Mouse (Mus musculus): ENCODE results near the gene Zfp827. TPM values are rescaled to one million over a fixed set of nuclear protein-coding genes. Genes with fewer than 3 reads are reported as not detected.

Gene Zfp827
- polyA plus RNA-seq, 1 experiment from 2014 or later = 1.0 TPM

DNA sequence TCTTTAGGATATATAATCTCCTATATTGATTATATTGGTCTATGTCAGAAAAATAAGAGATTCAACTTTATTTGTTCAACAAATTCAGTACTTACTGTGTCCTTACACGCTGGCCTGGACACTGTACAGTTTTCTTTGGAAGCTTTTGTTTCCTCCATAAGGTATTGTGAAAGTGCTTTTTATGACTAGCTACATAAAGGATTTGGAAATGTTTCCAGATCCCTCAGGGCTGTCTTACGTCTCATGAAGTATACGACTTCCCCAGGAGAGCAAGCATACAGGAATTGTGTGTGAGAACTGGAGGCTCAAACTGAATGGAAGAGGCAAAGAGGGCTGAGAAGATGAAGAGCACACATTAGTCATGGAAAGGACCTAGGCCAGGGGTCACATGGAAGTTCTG is 45.1 kb downstream of the Zfp827 start:
- no peak for ATAC-seq
- Histone ChIP-seq H3K9me3 (replicated peaks) (no peaks in the 10 kb centered on the region), H3K36me3 (peaks cover 5% of the 10 kb centered on the region), H3K4me3 (no peak overlapping the region), H3K9ac (no peak overlapping the region), H3K4me1 (no peaks in the 10 kb centered on the region), H3K27ac (no peak overlapping the region), H3K27me3 (replicated peaks) (no peaks in the 10 kb centered on the region), H3K4me2 (no peak overlapping the region)
- WGBS (ENCODE audit: insufficient replicate concordance) = 72% methylated on average over 3 of the region's 3 CpGs

DNA sequence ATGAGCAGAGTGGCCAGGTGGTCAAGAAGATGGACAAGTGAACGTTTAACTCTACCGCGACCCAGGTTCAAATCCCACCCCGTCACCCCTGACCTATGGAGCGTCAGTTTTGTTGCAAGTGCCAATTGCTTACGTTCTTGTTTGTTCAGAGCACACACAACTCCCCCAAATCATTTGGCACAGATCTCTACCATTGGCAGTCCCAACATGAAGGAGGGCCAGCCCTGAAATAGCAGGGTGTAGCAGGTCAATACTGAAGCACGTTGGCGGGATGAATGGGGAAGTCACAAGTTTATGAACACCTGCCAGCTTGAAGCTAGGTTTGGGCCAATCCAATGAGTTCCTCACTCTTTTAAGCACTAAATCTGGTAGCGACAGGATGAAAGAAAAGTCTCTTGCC is 46.7 kb downstream of the Zfp827 start:
- no peak for ATAC-seq
- H3K4me3 ChIP-seq = no peak overlapping the region
- no peaks in the 10 kb centered on the region for H3K4me1 ChIP-seq
- no peak overlapping the region for H3K9ac ChIP-seq
- no peak overlapping the region for H3K4me2 ChIP-seq
- H3K9me3 ChIP-seq (replicated peaks) = no peaks in the 10 kb centered on the region
- no peaks in the 10 kb centered on the region for H3K27me3 ChIP-seq (replicated peaks)
- no peak overlapping the region for H3K27ac ChIP-seq
- H3K36me3 ChIP-seq = peaks cover 5% of the 10 kb centered on the region
- WGBS (ENCODE audit: insufficient replicate concordance) = 75% methylated on average over 9 of the region's 9 CpGs

DNA sequence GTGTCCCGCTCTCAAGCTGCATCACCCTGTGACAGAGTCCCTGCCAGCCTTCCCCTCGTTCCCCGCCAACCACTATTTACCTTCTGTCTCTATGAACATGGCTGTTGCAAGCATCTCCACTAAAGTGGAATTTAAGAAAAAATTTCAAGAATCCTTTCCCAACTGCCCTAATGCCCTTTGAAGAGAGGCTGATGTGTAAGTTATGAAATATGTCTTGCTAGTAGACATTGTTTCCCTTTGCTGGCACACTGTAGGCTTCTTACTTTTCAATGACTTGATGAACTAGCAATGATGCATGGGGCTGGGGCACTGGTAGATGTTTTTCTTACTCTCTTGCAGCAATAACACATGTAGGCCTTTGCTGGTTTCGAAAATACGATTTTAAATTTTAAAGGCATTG is 49.0 kb downstream of the Zfp827 start:
- no peaks in the 10 kb centered on the region for H3K9me3 ChIP-seq (replicated peaks)
- H3K27ac ChIP-seq = no peak overlapping the region
- no peak for ATAC-seq
- H3K4me2 ChIP-seq = no peak overlapping the region
- H3K36me3 ChIP-seq = peaks cover 5% of the 10 kb centered on the region
- no peaks in the 10 kb centered on the region for H3K27me3 ChIP-seq (replicated peaks)
- 73% methylated on average over 5 of the region's 5 CpGs for WGBS (ENCODE audit: insufficient replicate concordance)
- no peak overlapping the region for H3K4me3 ChIP-seq
- no peak overlapping the region for H3K9ac ChIP-seq
- no peaks in the 10 kb centered on the region for H3K4me1 ChIP-seq

GRCm38 (mm10) chr8:79078556-79079195 is 50.4 kb downstream of the Zfp827 start:
- Histone ChIP-seq H3K27me3 (replicated peaks) (no peaks in the 10 kb centered on the region), H3K4me3 (no peak overlapping the region), H3K9ac (no peak overlapping the region), H3K36me3 (peaks cover 8% of the 10 kb centered on the region), H3K4me2 (no peak overlapping the region), H3K27ac (no peak overlapping the region), H3K4me1 (no peaks in the 10 kb centered on the region), H3K9me3 (replicated peaks) (no peaks in the 10 kb centered on the region)
- 57% methylated on average over 11 of the region's 11 CpGs for WGBS (ENCODE audit: insufficient replicate concordance)
- ATAC-seq = no peak

DNA sequence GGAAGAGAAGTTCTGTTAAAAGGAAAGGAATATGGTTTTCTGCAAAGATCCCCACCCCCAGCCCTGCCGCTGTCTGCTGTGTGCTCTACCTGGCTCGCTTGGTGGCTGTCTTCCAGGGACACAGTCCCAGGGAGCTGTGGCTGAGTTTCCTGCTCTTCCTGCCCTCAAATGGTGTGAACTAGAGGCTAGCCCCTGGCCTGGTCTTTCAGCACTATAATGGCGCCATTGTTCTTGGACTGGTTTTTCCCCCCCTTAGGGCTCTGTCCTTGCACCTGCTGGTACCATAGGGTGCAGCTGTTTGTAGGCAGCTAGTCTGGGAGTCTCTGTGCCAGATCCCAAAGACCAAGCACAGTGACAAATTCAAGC is 50.9 kb downstream of the Zfp827 start:
- peaks cover 8% of the 10 kb centered on the region for H3K36me3 ChIP-seq
- no peak overlapping the region for H3K27ac ChIP-seq
- 73% methylated on average over 3 of the region's 3 CpGs for WGBS (ENCODE audit: insufficient replicate concordance)

DNA sequence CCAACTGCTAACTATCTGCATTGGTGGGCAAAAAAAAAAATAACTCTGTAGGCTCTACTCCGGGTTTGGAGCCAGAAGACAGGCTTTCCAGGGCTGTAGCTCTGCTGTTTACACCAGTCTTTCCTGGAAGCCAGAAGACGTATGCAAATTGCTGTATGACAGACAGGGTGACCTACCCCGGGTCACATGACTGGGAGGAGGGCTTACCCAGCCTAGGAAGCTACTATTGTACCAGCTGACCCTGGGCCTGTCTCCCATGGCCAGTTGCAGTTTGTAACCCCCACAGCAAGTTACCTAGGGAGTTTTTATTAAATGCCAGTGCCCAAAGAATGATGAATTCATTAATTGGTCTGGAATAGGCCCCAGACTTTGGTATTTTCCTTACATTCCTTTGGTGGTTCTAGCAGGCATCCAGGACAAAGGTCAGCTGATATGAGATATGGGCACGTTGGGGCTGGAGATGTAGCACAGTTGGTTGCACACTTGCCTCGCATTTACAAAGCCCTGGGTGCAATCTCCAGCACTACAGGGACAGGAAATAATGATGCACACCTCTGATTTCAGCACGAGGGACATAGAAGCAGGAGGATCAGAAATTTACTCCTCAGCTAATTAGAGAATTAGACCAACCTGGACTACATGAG is 52.0 kb downstream of the Zfp827 start:
- no peak overlapping the region for H3K27ac ChIP-seq
- 0 out of 2 replicates have a peak, but pooled peaks have one; percentile 32 for ATAC-seq

More for the DNA sequence above, 50.9 kb downstream of the Zfp827 start:
- Histone ChIP-seq H3K4me2 (no peak overlapping the region), H3K4me3 (no peak overlapping the region), H3K9ac (no peak overlapping the region), H3K4me1 (no peaks in the 10 kb centered on the region), H3K9me3 (replicated peaks) (no peaks in the 10 kb centered on the region), H3K27me3 (replicated peaks) (no peaks in the 10 kb centered on the region)
- ATAC-seq = no peak

DNA sequence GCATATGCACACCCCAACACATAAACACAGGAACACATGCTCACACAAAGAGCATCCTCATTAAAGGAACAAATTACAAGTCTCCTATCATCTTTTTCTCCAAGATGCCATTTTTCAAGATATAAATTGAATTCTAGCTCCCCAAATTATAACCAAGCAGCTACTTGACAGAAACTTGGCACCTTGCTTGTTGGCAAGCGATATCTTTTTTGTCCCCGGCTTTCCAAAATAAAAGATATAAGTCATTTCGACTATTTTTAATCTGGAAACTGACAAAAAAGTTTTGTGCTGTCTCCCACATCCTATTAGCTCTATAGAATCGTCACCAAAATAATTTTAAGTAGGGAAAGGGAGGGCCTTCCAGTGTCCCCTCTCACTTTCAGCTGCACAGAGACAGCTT is 53.1 kb downstream of the Zfp827 start:
- Histone ChIP-seq H3K27ac (no peak overlapping the region), H3K36me3 (peaks cover 4% of the 10 kb centered on the region; the same call in 1 of the 2 replicates), H3K9me3 (replicated peaks) (no peaks in the 10 kb centered on the region), H3K9ac (no peak overlapping the region), H3K27me3 (replicated peaks) (no peaks in the 10 kb centered on the region), H3K4me1 (no peaks in the 10 kb centered on the region), H3K4me2 (no peak overlapping the region), H3K4me3 (no peak overlapping the region)
- 61% methylated on average over 4 of the region's 4 CpGs for WGBS (ENCODE audit: insufficient replicate concordance)
- no peak for ATAC-seq

More for the DNA sequence above, 52.0 kb downstream of the Zfp827 start:
- Histone ChIP-seq H3K9me3 (replicated peaks) (no peaks in the 10 kb centered on the region), H3K4me3 (no peak overlapping the region), H3K4me1 (no peaks in the 10 kb centered on the region), H3K4me2 (no peak overlapping the region), H3K9ac (no peak overlapping the region), H3K36me3 (peaks cover 8% of the 10 kb centered on the region), H3K27me3 (replicated peaks) (no peaks in the 10 kb centered on the region)
- WGBS (ENCODE audit: insufficient replicate concordance) = 39% methylated on average over 6 of the region's 6 CpGs

DNA sequence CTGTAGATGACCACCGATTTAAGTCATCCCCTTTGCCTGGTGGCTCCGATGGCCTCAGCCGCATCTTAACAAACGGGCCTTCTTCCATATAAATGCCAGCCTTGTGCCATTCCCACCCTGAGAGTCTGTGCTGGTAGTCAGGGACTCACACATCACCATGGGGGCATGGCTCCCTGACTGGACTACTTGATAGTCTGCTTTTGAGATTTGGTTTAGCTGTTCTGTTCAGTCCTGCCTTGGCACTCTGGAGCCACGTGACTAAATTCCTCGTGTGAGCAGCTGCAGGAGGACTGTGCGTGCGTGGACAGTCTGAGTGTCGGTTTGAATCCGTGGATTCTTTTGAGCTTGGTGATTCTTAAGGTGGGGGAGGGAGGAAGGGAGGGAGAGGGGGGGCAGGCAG is 53.7 kb downstream of the Zfp827 start:
- H3K4me2 ChIP-seq = no peak overlapping the region
- ATAC-seq = no peak
- WGBS (ENCODE audit: insufficient replicate concordance) = 76% methylated on average over 10 of the region's 10 CpGs

DNA sequence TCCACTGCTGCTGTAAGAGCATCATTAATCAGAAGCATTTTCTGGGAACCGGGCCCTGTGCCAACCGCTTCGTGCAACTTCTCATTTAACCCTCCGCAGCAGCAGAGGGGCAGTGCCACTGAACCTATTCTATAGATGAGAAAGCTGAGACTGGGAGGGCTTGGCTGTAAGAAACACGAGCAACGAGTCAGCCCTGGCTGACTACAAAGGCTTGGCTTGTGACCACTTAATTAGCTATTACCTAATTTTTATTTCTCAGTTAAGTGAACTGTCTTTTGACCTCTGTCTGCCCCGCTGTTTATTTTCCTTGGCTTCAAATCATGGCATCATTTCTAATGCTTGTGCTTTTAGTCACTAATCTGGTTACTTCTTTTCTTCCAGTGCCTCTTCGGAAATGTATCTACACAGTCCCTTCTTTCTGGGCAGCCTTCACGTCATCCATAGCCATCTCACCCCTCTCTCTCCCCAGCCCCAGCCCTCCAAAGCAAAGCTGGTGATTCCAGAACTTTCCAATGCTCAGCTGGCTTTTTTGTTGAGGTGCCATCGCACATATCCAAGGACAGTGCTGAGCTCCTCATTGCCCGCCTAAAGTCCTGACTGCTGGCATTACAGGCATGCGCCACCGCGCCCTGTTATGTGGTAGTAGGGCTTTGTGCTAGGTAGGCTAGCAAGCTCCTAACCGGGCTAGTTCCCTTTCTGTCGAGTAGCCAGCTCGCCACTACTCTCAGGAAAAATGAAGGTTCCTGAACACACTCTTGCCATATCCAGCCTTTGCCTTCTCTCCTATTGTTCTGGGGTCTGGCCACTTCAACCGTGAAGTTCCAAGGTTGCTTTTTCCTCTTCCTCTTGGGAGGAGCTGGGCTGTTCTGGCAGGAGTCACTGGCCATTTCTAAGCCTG is 55.5 kb downstream of the Zfp827 start:
- H3K27ac ChIP-seq = no peak overlapping the region
- H3K9me3 ChIP-seq (replicated peaks) = no peaks in the 10 kb centered on the region
- no peaks in the 10 kb centered on the region for H3K27me3 ChIP-seq (replicated peaks)
- no peak overlapping the region for H3K4me3 ChIP-seq
- no peak for ATAC-seq
- 71% methylated on average over 18 of the region's 18 CpGs for WGBS (ENCODE audit: insufficient replicate concordance)
- no peak overlapping the region for H3K4me2 ChIP-seq
- H3K9ac ChIP-seq = no peak overlapping the region
- no peaks in the 10 kb centered on the region for H3K4me1 ChIP-seq
- H3K36me3 ChIP-seq = 0 out of 2 replicates have a peak, but pooled peaks cover 4% of the 10 kb centered on the region

More for the DNA sequence above, 53.7 kb downstream of the Zfp827 start:
- Histone ChIP-seq H3K4me1 (no peaks in the 10 kb centered on the region), H3K27ac (no peak overlapping the region), H3K27me3 (replicated peaks) (no peaks in the 10 kb centered on the region), H3K36me3 (0 out of 2 replicates have a peak, but pooled peaks cover 4% of the 10 kb centered on the region), H3K9ac (no peak overlapping the region), H3K4me3 (no peak overlapping the region), H3K9me3 (replicated peaks) (no peaks in the 10 kb centered on the region)

DNA sequence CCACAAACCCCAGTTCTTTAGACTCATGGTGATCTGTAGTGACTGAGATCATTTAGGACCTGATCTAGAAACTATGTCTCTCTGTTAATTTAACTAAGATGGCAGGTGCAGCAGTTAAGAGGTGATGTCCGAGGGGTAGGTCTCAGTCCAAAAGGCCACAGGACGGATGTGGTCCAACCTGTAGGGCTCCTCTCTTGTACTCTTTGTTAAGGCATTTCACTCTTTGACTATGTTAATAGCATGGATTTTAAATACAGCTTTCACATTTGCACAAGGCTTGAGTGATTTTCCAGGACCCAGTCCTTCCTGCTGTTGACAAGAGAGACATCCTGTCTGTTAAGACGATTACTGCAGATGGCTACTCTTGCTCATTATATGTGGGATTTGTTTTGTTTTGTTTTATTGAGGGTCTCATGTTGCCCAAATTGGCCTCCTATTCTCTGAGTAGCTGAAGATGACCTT is 56.2 kb downstream of the Zfp827 start:
- no peaks in the 10 kb centered on the region for H3K27me3 ChIP-seq (replicated peaks)
- no peak for ATAC-seq
- no peak overlapping the region for H3K27ac ChIP-seq
- H3K4me1 ChIP-seq = no peaks in the 10 kb centered on the region
- no peak overlapping the region for H3K9ac ChIP-seq
- no peaks in the 10 kb centered on the region for H3K9me3 ChIP-seq (replicated peaks)
- H3K4me3 ChIP-seq = no peak overlapping the region
- WGBS (ENCODE audit: insufficient replicate concordance) = 70% methylated on average over 3 of the region's 3 CpGs
- H3K4me2 ChIP-seq = no peak overlapping the region
- H3K36me3 ChIP-seq = 0 out of 2 replicates have a peak, but pooled peaks cover 4% of the 10 kb centered on the region

DNA sequence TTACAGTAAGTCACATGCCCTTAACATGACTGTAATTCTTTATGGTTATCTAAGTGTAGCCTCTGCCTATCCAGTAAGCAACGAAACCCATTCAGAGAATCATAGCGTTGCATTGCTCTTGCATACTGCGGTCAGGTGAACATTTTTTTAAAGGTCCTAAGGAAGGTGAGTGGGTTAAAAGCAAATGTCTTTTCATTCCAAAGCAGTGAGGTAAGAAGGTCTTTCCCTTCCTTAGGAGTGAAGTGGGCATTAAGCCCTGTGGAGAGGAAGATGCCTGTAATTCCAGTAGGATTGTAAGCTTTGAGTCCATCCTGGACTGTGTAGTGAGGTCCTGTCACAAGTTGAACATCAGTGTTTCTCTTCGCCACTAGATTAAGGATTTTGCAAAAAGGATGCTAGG is 66.2 kb downstream of the Zfp827 start:
- no peak overlapping the region for H3K4me3 ChIP-seq
- H3K9ac ChIP-seq = no peak overlapping the region
- WGBS (ENCODE audit: insufficient replicate concordance) = 82% methylated on average over 4 of the region's 4 CpGs
- no peak overlapping the region for H3K4me2 ChIP-seq
- ATAC-seq = no peak
- H3K36me3 ChIP-seq = no peaks in the 10 kb centered on the region
- no peaks in the 10 kb centered on the region for H3K27me3 ChIP-seq (replicated peaks)
- H3K9me3 ChIP-seq (replicated peaks) = no peaks in the 10 kb centered on the region
- H3K27ac ChIP-seq = no peak overlapping the region
- no peaks in the 10 kb centered on the region for H3K4me1 ChIP-seq

DNA sequence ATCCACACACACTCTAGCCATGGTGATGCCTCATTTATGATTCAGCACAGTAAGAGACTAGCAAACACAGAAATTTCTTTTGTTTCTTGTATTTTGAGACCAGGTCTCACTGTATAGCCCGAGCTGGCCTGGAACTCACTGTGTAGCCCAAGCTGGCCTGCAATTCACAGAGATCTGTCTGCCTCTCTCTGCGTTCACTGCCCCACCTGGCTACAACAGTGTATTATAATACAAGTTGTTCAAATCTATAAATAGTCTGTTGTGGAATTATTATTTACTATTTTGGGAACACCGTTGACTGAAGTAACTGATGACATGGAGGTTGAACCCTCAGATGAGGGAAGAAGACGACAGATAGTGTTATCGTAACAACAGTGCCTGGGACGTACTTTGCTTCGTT is 66.9 kb downstream of the Zfp827 start:
- WGBS (ENCODE audit: insufficient replicate concordance) = 78% methylated on average over 7 of the region's 7 CpGs
- no peak overlapping the region for H3K9ac ChIP-seq
- no peak overlapping the region for H3K4me3 ChIP-seq
- H3K4me1 ChIP-seq = no peaks in the 10 kb centered on the region
- H3K4me2 ChIP-seq = no peak overlapping the region
- no peak overlapping the region for H3K27ac ChIP-seq
- H3K9me3 ChIP-seq (replicated peaks) = no peaks in the 10 kb centered on the region
- no peaks in the 10 kb centered on the region for H3K27me3 ChIP-seq (replicated peaks)
- ATAC-seq = no peak
- no peaks in the 10 kb centered on the region for H3K36me3 ChIP-seq

Data from liver, embryonic 12.5 days (tissue).